Comparison of ENCODE assay signal across 7 mouse cellular contexts in the genomic region with DNA sequence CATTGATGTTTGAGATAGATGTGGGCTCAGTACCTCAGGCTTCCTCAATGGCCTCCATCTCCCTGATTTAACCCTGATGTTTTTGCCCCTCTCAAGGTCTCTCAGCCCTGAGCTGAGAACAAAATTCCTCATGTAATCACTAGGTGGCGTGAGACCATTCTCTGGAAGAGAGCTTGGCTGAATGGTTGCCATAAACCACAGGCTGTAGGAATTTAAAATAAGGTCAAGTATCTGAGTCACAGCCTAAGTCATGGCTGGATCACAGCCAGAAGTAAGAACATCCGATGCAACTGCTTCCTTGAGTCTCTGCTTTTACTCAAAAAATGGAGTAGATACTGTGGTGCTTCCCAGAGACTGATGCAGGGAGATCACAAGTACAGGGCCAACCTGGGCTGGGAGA.
DNase-seq lines count a peak whose midpoint lies in the region; ATAC-seq and TF ChIP-seq lines count a peak whose summit lies in the region.

No protein-coding gene starts in this region.

- DNase-seq in kidney, adult 9 months, result peak; percentile 17
- DNase-seq in CH12.LX (ENCODE audit: extremely low read depth) (peak; percentile 19), ZHBTc4 (ENCODE audit: low read depth, low spot score) (peak; percentile 21)
- DNase-seq in heart, postnatal 4 days, result peak; percentile 54
- peak; percentile 15 for DNase-seq in splenic B cell, adult 2 months (ENCODE audit: low read depth, low spot score)
- DNase-seq in neural tube, embryonic 10.5 days (ENCODE audit: extremely low spot score, low spot score), result no peak

- H3K4me3 ChIP-seq in kidney, embryonic 16.5 days (ENCODE audit: low read length), result no peak overlapping the region
- no peak overlapping the region for H3K4me3 ChIP-seq in CH12.LX (replicated peaks in 1 of 3; ENCODE audit: low read depth in 2 of 3, low read length in 2 of 3, poor library complexity in 1 of 3)

- no peak for ATAC-seq in kidney, embryonic 16.5 days (ENCODE audit: low FRiP score, low TSS enrichment)

- H3K4me2 ChIP-seq in kidney, embryonic 16.5 days (replicated peaks; ENCODE audit: low read depth, low read length), result no peak overlapping the region
- H3K4me2 ChIP-seq in CH12.LX (ENCODE audit: insufficient read depth, low read depth, poor library complexity, severe bottlenecking), result no peak overlapping the region

- no peak for TF ChIP-seq POLR2A in CH12.LX (IDR thresholded peaks at IDR 0.05; ENCODE audit: low read depth, low read length)

- TF ChIP-seq EP300 in CH12.LX (IDR thresholded peaks at IDR 0.05; ENCODE audit: low read length), result no peak

- 31% methylated on average over 2 of the region's 2 CpGs for WGBS in kidney, embryonic 16.5 days

- H3K9me3 ChIP-seq in kidney, embryonic 16.5 days (ENCODE audit: low read length), result no peaks in the 10 kb centered on the region
- H3K9me3 ChIP-seq in CH12.LX (replicated peaks; ENCODE audit: low read length), result no peaks in the 10 kb centered on the region

- H3K9ac ChIP-seq in kidney, embryonic 16.5 days (replicated peaks; ENCODE audit: low read length), result no peak overlapping the region
- no peak overlapping the region for H3K9ac ChIP-seq in CH12.LX (ENCODE audit: insufficient read depth, low read depth)

- peak; percentile 30 to 57; a peak in 3 of 4 replicates for TF ChIP-seq CTCF in CH12.LX (conservative IDR thresholded peaks at IDR 0.05 in 1 of 2, IDR thresholded peaks at IDR 0.05 in 1 of 2; ENCODE audit: low read depth in 2 of 2, low read length in 2 of 2)

- H3K79me2 ChIP-seq in CH12.LX (replicated peaks; ENCODE audit: control insufficient read depth, extremely low read depth, insufficient read depth, poor library complexity, severe bottlenecking), result no peaks in the 10 kb centered on the region

- H3K27me3 ChIP-seq in kidney, embryonic 16.5 days (ENCODE audit: insufficient read depth, low read length), result no peaks in the 10 kb centered on the region
- H3K27me3 ChIP-seq in CH12.LX (replicated peaks), result no peaks in the 10 kb centered on the region
- no peaks in the 10 kb centered on the region for H3K27me3 ChIP-seq in splenic B cell, adult 2 months (ENCODE audit: control insufficient read depth, insufficient read depth, low read length, poor library complexity, severe bottlenecking)

- dilution Hi-C loops in CH12.LX (cut with MboI; ENCODE audit: extremely low pct_ligation_motif_present, extremely low pct_unique_long_range_greater_than_20kb, low sequenced_read_pairs), result no loop called here

- TF ChIP-seq RAD21 in CH12.LX (IDR thresholded peaks at IDR 0.05; ENCODE audit: low read depth, low read length), result peak; percentile 44

- no peaks in the 10 kb centered on the region for H3K36me3 ChIP-seq in kidney, embryonic 16.5 days (ENCODE audit: insufficient read depth, low read length)
- H3K36me3 ChIP-seq in CH12.LX (replicated peaks in 1 of 2; ENCODE audit: control insufficient read depth in 1 of 2, insufficient read depth in 1 of 2, low read length in 1 of 2), result no peaks in the 10 kb centered on the region
- no peaks in the 10 kb centered on the region for H3K36me3 ChIP-seq in splenic B cell, adult 2 months (ENCODE audit: control insufficient read depth, insufficient read depth, low read length, poor library complexity, severe bottlenecking)

- H3K4me1 ChIP-seq in kidney, embryonic 16.5 days (ENCODE audit: insufficient read depth, low read length), result no peaks in the 10 kb centered on the region
- no peaks in the 10 kb centered on the region for H3K4me1 ChIP-seq in CH12.LX (ENCODE audit: control insufficient read depth in 1 of 2, insufficient read depth in 2 of 2)

- in situ Hi-C loops in CH12.LX (cut with MboI; ENCODE audit: low pct_ligation_motif_present, low pct_unique_long_range_greater_than_20kb, low sequenced_read_pairs), result no loop called here

- no peak overlapping the region for H3K27ac ChIP-seq in kidney, embryonic 16.5 days (ENCODE audit: low read length)
- H3K27ac ChIP-seq in CH12.LX (ENCODE audit: insufficient read depth, low read depth), result no peak overlapping the region

TF ChIP-seq in CH12.LX, 34 proteins besides CTCF, POLR2A, EP300 and RAD21:
- TF ChIP-seq SMC3 (IDR thresholded peaks at IDR 0.05; ENCODE audit: low read depth, low read length) (peak; percentile 41), SIN3A (IDR thresholded peaks at IDR 0.05; ENCODE audit: low read length) (no peak), E2F4 (IDR thresholded peaks at IDR 0.05; ENCODE audit: insufficient replicate concordance, low read depth, low read length) (no peak), ZC3H11A (IDR thresholded peaks at IDR 0.05; ENCODE audit: low read depth, low read length) (no peak), NRF1 (IDR thresholded peaks at IDR 0.05; ENCODE audit: low read depth, low read length) (no peak)
